Mouse (Mus musculus) olfactory bulb, adult 2 months (tissue): ENCODE results near the gene Arhgap4.

Experiments
- CTCF ChIP-seq: fragments of 200-500 bp; IDR thresholded peaks from 2 replicates; pipeline ENCODE4 v1.5.1; 2012; ENCODE audit warnings: low read depth, mild to moderate bottlenecking, low read length, moderate library complexity; ENCODE audit not compliant: insufficient read depth
- POLR2A ChIP-seq: fragments of 200-500 bp; IDR thresholded peaks from 2 replicates; pipeline ENCODE4 v1.6.1; 2012; ENCODE audit warnings: mild to moderate bottlenecking, low read depth, low read length, moderate library complexity; ENCODE audit not compliant: insufficient read depth

GRCm38 (mm10) chrX:73921823-73922549 lies at the start of gene Arhgap4, which contains the start of gene Naa10:
- TF ChIP-seq CTCF (no peak), POLR2A (no peak)
